Mouse (Mus musculus) subcutaneous adipose tissue, adult 2 months (tissue): ENCODE data around the gene Igf2bp2. TPM values are rescaled to one million over a fixed set of nuclear protein-coding genes. Genes with fewer than 3 reads are reported as not detected.

ENCODE experiments used
- polyA plus RNA-seq: library from polyadenylated mRNA; depleted of rRNA; stranded (reverse); fragments of >200 nt; gene quantifications from 2 replicates; pipeline ENCODE4 v1.2.3, GENCODE M21; 2012; ENCODE audit warnings: low replicate concordance; rRNA removed

Gene Igf2bp2
- 1.2 and 5.7 TPM in 2 replicates for polyA plus RNA-seq

GRCm38 (mm10) chr16:22162512-22163455 is at the start of gene Igf2bp2:
Gene Igf2bp2 (minus strand): TSS chr16:22163299.

GRCm38 (mm10) chr16:22009099-22009584 is 154.0 kb downstream of the Igf2bp2 start, which contains the start of gene Senp2:
Gene Senp2 (plus strand): TSS chr16:22009484.

Other genes with a start within 250 kb of the Igf2bp2 start
- 15.3 and 20.7 TPM in 2 replicates for gene Tmem41a, start 215.7 kb downstream of the Igf2bp2 start, polyA plus RNA-seq
- gene Liph, start 167.6 kb downstream of the Igf2bp2 start, polyA plus RNA-seq: 0.19 and 0.41 TPM in 2 replicates
- 12.6 and 14.0 TPM in 2 replicates for gene Senp2, start 153.8 kb downstream of the Igf2bp2 start, polyA plus RNA-seq
- gene Tra2b, start 102.7 kb upstream of the Igf2bp2 start, polyA plus RNA-seq: 29.9 and 51.4 TPM in 2 replicates